Mouse (Mus musculus) neural tube, embryonic 14.5 days (tissue): Measurements from ENCODE around the gene Mum1l1. TPM values are rescaled to one million over a fixed set of nuclear protein-coding genes. Genes with fewer than 3 reads are reported as not detected.
A peak's percentile ranks its signal among the peaks of the same experiment; 100 is the strongest.
"Not testable (repeated sequence)": the region's sequence is repeated elsewhere in the genome, so short reads cannot be mapped to it uniquely, and the experiment has no call there.

ENCODE experiments used
- ATAC-seq: fragments of 200-750 bp; cut with Nextera tagmentation; 2 replicates; pipeline ENCODE4 v1.8.0; 2017; ENCODE audit warnings: low read depth, mild to moderate bottlenecking, moderate TSS enrichment, moderate library complexity
- H3K27ac ChIP-seq: fragments of 300-500 bp; sonication (generic); 2 replicates; pipeline ENCODE4 v1.5.1; 2014; ENCODE audit warnings: low read depth, mild to moderate bottlenecking, control low read depth, low read length, moderate library complexity, mixed read lengths
- H3K27me3 ChIP-seq: fragments of 300-500 bp; sonication (generic); 2 replicates; pipeline ENCODE4 v1.6.1; 2014; ENCODE audit warnings: low read length; ENCODE audit not compliant: control insufficient read depth, insufficient read depth
- H3K36me3 ChIP-seq: fragments of 300-500 bp; sonication (generic); 2 replicates; pipeline ENCODE4 v1.6.1; 2014; ENCODE audit warnings: low read length, mixed read lengths; ENCODE audit not compliant: control insufficient read depth, insufficient read depth
- H3K4me1 ChIP-seq: fragments of 300-500 bp; sonication (generic); 2 replicates; pipeline ENCODE4 v1.6.1; 2014; ENCODE audit warnings: low read length; ENCODE audit not compliant: control insufficient read depth, insufficient read depth
- H3K4me2 ChIP-seq: fragments of 300-500 bp; sonication (generic); 2 replicates; pipeline ENCODE4 v1.6.1; 2014; ENCODE audit warnings: mild to moderate bottlenecking, low read depth, low read length, control low read depth
- H3K4me3 ChIP-seq: fragments of 300-500 bp; sonication (generic); 2 replicates; pipeline ENCODE4 v1.5.1; 2014; ENCODE audit warnings: low read depth, low read length, control low read depth, mixed read lengths
- H3K9ac ChIP-seq: fragments of 300-500 bp; sonication (generic); replicated peaks from 2 replicates; pipeline ENCODE4 v1.6.1; 2014; ENCODE audit warnings: low read depth, mild to moderate bottlenecking, control low read depth, low read length, mixed read lengths
- H3K9me3 ChIP-seq: fragments of 300-500 bp; sonication (generic); 2 replicates; pipeline ENCODE4 v1.6.1; 2016; ENCODE audit warnings: low read length; ENCODE audit not compliant: control insufficient read depth
- WGBS: fragments of 180-500 bp; shearing (Covaris S2); extraction: QIAGEN DNeasy Blood & Tissue Kit; methylation state at CpG from one replicate; pipeline ENCODE4 v1.1.7; 2014; 5-methylcytosine and 5-hydroxymethylcytosine counted together
- polyA plus RNA-seq: library from polyadenylated mRNA; unstranded; fragments of >200 nt; fragmentation: Nextera tagmentation; extraction: Ambion mirVana; gene quantifications from 2 replicates; pipeline ENCODE4 v1.2.1, GENCODE M21; 2014

Mum1l1 gene
- 10.9 and 12.8 TPM in 2 replicates for polyA plus RNA-seq

- Histone ChIP-seq H3K4me2 (peak within 1 kb of the TSS; percentile 56), H3K4me3 (peak within 1 kb of the TSS; percentile 36), H3K9me3 (no peaks in the 10 kb centered on the region), H3K9ac (no peak within 1 kb of the TSS), H3K36me3 (no peaks in the 10 kb centered on the region), H3K27me3 (no peaks in the 10 kb centered on the region), H3K4me1 (no peaks in the 10 kb centered on the region), H3K27ac (no peak within 1 kb of the TSS)
- 19% methylated on average over 31 of the region's 31 CpGs for WGBS
- peak; percentile 90 for ATAC-seq
These were observed at the start of gene Mum1l1 for GRCm38 (mm10) chrX:139209829-139210225. Mum1l1 (plus strand) TSS chrX:139210042.

- H3K36me3 ChIP-seq: no peaks in the 10 kb centered on the region
- no peak within 1 kb of the TSS for H3K9ac ChIP-seq
- no peaks in the 10 kb centered on the region for H3K9me3 ChIP-seq
- H3K4me2 ChIP-seq: no peak within 1 kb of the TSS
- ATAC-seq: no peak
- WGBS: 91% methylated on average over 8 of the region's 8 CpGs
- H3K4me1 ChIP-seq: no peaks in the 10 kb centered on the region
- H3K4me3 ChIP-seq: no peak within 1 kb of the TSS
- H3K27ac ChIP-seq: no peak within 1 kb of the TSS
- no peaks in the 10 kb centered on the region for H3K27me3 ChIP-seq
These were observed 30.9 kb upstream of the Mum1l1 start, which contains the start of gene 4933428M09Rik for GRCm38 (mm10) chrX:139178928-139179327. 4933428M09Rik (plus strand) TSS chrX:139179228.

GRCm38 (mm10) chrX:139191506-139191905 is 18.3 kb upstream of the Mum1l1 start:
- H3K9ac ChIP-seq, H3K4me3 ChIP-seq, ATAC-seq, H3K4me1 ChIP-seq, H3K27ac ChIP-seq, H3K36me3 ChIP-seq, H3K9me3 ChIP-seq, H3K4me2 ChIP-seq, H3K27me3 ChIP-seq: not testable (repeated sequence)
- WGBS: 93% methylated on average over 3 of the region's 3 CpGs

DNA sequence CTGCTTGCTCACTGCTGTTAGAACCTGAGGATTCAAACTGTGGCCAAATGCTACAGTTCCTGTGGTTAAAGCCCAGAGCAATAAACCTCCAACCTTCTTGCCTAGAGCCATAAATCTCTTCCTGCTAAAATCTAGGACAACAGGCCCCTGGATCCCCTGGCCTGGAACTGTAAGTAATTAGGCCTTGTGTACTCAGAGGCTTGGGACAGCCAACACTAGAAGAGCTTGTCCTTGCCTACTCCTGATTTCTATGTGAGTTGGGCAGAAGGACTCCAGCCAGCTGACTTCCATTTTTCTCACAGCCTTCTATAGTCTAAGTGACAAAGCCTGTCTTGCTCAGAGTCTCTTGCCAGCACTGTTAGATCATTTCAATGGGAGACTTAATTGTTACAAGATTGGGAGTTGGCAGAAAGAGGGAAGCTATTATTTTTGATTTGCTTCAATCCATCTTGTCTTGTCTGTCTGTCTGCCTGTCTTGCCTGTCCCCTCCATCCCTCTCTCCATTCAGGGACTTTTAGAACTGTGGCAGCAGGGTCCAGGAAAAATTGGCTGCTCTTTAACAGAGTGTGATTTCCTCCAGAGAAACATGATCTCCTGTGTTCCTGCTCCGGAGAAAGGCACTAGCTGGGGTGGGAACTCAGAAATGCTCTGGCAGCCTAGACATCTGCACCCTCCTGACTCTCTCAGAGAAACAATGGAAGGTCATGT is 15.1 kb upstream of the Mum1l1 start:
- Histone ChIP-seq H3K27me3 (no peaks in the 10 kb centered on the region), H3K9ac (no peak overlapping the region), H3K9me3 (no peaks in the 10 kb centered on the region), H3K27ac (no peak overlapping the region), H3K4me1 (no peaks in the 10 kb centered on the region), H3K36me3 (no peaks in the 10 kb centered on the region), H3K4me3 (no peak overlapping the region), H3K4me2 (no peak overlapping the region)
- ATAC-seq: peak; percentile 70; the same call in 1 of the 2 replicates
- WGBS: 41% methylated on average over 1 of the region's 1 CpGs

DNA sequence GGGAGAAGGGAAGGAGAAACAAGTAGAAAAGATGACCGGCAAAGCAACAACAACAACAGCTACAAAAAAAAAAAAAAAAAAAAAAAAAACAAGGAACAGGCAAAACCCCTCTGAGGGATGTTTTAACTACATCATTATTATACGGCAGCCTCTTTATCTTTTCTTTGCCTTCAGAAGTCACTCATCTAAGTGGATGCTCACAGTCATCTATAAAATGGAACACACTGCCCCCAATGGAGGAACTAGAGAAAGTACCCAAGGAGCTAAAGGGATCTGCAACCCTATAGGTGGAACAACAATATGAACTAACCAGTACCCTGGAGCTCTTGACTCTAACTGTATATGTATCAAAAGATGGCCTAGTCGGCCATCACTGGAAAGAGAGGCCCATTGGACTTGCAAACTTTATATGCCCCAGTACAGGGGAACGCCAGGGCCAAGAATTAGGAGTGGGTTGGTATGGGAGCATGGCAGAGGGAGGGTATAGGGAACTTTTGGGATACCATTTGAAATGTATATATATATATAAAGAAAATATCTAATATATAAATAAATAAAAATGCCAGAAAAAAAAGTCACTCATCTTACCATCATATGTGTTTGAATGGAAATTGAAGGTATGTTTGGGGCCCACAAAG is 532 bp upstream of the Mum1l1 start:
- 79% methylated on average over 4 of the region's 4 CpGs for WGBS
- not testable (repeated sequence) for H3K4me3 ChIP-seq, H3K4me1 ChIP-seq, H3K9me3 ChIP-seq, H3K9ac ChIP-seq, H3K36me3 ChIP-seq, H3K27ac ChIP-seq, H3K27me3 ChIP-seq
- H3K4me2 ChIP-seq: 0 out of 2 replicates have a peak overlapping the region, but pooled peaks have one; percentile 56
- peak; percentile 17; the same call in 1 of the 2 replicates for ATAC-seq

DNA sequence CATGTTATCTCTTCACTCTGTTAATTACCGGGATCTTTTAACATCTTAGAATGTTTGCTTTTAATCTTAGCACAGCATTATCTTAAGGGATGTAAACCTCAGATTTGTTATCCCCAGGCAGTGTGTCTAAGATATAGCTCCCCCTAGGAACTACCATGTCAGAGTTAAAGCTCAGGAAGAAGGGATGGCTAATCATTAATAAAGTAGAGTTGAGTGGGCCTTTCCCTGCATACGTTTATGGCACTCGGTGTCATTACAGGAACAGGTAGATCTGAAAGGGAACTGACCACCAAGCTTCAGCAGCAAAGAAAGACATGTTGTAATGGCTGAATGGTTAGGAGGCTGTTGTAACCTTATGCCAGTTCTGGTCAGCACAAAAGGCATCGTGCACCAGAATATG is 4.9 kb downstream of the Mum1l1 start:
- no peak for ATAC-seq
- WGBS: 63% methylated on average over 4 of the region's 4 CpGs
- no peak overlapping the region for H3K4me3 ChIP-seq
- H3K9me3 ChIP-seq: no peaks in the 10 kb centered on the region
- no peak overlapping the region for H3K4me2 ChIP-seq
- H3K4me1 ChIP-seq: no peaks in the 10 kb centered on the region
- H3K27me3 ChIP-seq: no peaks in the 10 kb centered on the region
- H3K36me3 ChIP-seq: no peaks in the 10 kb centered on the region
- H3K9ac ChIP-seq: no peak overlapping the region
- no peak overlapping the region for H3K27ac ChIP-seq

- H3K36me3 ChIP-seq: no peaks in the 10 kb centered on the region
- H3K9ac ChIP-seq: no peak overlapping the region
- H3K4me3 ChIP-seq: no peak overlapping the region
- H3K4me1 ChIP-seq: no peaks in the 10 kb centered on the region
- 76% methylated on average over 5 of the region's 5 CpGs for WGBS
- H3K4me2 ChIP-seq: peak overlapping the region; percentile 47
- ATAC-seq: no peak
- no peaks in the 10 kb centered on the region for H3K27me3 ChIP-seq
- H3K9me3 ChIP-seq: no peaks in the 10 kb centered on the region
- no peak overlapping the region for H3K27ac ChIP-seq
These were observed 6.6 kb downstream of the Mum1l1 start for GRCm38 (mm10) chrX:139216409-139216808.

DNA sequence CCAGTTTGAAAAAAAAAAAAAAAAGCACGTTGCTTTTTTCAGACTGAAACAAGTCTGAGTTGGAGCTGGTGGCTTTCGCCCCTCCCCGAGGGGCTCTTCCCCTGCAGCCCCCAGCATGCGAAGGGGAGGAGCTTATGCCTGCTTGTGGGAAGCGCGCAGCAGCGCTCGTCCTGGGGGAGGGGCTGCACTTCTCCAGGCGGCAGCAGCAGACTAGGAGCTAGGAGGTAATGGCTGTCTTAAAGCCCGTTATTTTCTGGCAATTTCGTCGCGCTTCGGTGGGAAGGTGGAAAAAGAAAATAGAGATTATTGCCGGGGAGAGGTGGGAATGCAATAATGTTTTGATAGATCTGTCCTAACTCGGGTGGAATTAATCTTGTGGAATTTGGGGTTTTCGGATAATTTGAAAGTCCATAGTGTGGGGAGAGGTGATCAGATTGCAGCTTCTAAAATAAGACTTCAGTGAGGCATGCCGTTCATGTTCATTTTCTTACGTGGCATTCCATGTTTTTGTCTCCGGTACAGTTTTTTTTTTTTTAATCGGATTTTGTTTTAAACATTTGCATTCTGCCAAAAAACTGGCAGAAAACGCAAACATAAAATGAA is 7.2 kb downstream of the Mum1l1 start:
- Histone ChIP-seq H3K27me3 (no peaks in the 10 kb centered on the region), H3K27ac (no peak overlapping the region), H3K9ac (no peak overlapping the region; the same call in 1 of the 2 replicates), H3K4me2 (peak overlapping the region; percentile 47), H3K9me3 (no peaks in the 10 kb centered on the region), H3K4me3 (peak overlapping the region; percentile 31), H3K4me1 (no peaks in the 10 kb centered on the region), H3K36me3 (no peaks in the 10 kb centered on the region)
- peak; percentile 96 for ATAC-seq
- WGBS: 18% methylated on average over 22 of the region's 22 CpGs

DNA sequence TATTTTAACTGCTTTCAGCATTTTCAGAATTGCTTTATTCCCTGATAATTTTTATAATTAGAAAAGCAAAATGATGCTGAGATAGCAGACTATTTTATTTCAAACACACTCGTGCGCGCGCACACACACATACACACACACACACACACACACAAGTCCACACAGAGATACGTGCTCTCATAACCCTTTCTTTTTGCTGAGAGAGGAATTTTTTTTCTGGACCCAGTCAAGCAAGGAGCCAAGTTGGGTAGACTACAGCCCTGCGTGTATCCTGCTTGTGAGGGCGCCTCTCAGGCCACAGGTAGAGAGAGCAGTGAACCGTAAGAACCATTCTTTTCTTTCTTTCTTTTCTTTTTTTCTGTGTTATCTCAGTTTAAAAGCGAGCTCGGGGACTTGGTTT is 7.9 kb downstream of the Mum1l1 start:
- Histone ChIP-seq H3K4me3 (peak overlapping the region; percentile 31), H3K27me3 (no peaks in the 10 kb centered on the region), H3K36me3 (no peaks in the 10 kb centered on the region), H3K27ac (no peak overlapping the region), H3K9ac (no peak overlapping the region; the same call in 1 of the 2 replicates), H3K9me3 (no peaks in the 10 kb centered on the region), H3K4me2 (peak overlapping the region; percentile 47), H3K4me1 (no peaks in the 10 kb centered on the region)
- no peak for ATAC-seq
- 59% methylated on average over 10 of the region's 10 CpGs for WGBS
